Mouse (Mus musculus) neural tube, embryonic 13.5 days (tissue): ENCODE results near the gene Acta1. TPM values are rescaled to one million over a fixed set of nuclear protein-coding genes. Genes with fewer than 3 reads are reported as not detected.

Experiments
- ATAC-seq: fragments of 200-750 bp; cut with Nextera tagmentation; 2 replicates; pipeline ENCODE4 v1.8.0; 2017; ENCODE audit warnings: low read depth, mild to moderate bottlenecking, moderate TSS enrichment, moderate library complexity
- H3K27ac ChIP-seq: fragments of 300-500 bp; sonication (generic); replicated peaks from 2 replicates; pipeline ENCODE4 v1.5.1; 2015; ENCODE audit warnings: moderate library complexity, mild to moderate bottlenecking, inconsistent platforms
- H3K27me3 ChIP-seq: fragments of 300-500 bp; sonication (generic); 2 replicates; pipeline ENCODE4 v1.6.1; 2015; ENCODE audit warnings: mild to moderate bottlenecking, inconsistent platforms
- H3K36me3 ChIP-seq: fragments of 300-500 bp; sonication (generic); 2 replicates; pipeline ENCODE4 v1.6.1; 2015; ENCODE audit warnings: mild to moderate bottlenecking, inconsistent platforms
- H3K4me1 ChIP-seq: fragments of 300-500 bp; sonication (generic); replicated peaks from 2 replicates; pipeline ENCODE4 v1.6.1; 2015; ENCODE audit warnings: inconsistent platforms
- H3K4me2 ChIP-seq: fragments of 300-500 bp; sonication (generic); 2 replicates; pipeline ENCODE4 v1.6.1; 2015; ENCODE audit warnings: inconsistent platforms, mild to moderate bottlenecking, moderate library complexity
- H3K4me3 ChIP-seq: fragments of 300-500 bp; sonication (generic); 2 replicates; pipeline ENCODE4 v1.5.1; 2015; ENCODE audit warnings: mild to moderate bottlenecking, inconsistent platforms
- H3K9ac ChIP-seq: fragments of 300-500 bp; sonication (generic); 2 replicates; pipeline ENCODE4 v1.6.1; 2015; ENCODE audit warnings: moderate library complexity, mild to moderate bottlenecking, inconsistent platforms
- H3K9me3 ChIP-seq: fragments of 300-500 bp; sonication (generic); 2 replicates; pipeline ENCODE4 v1.6.1; 2016; ENCODE audit warnings: inconsistent platforms
- WGBS: fragments of 180-500 bp; shearing (Covaris S2); methylation state at CpG from one replicate; pipeline ENCODE4 v1.1.7; 2015; 5-methylcytosine and 5-hydroxymethylcytosine counted together
- polyA plus RNA-seq: library from polyadenylated mRNA; unstranded; fragments of >200 nt; fragmentation: Nextera tagmentation; extraction: Ambion mirVana; gene quantifications from 2 replicates; pipeline ENCODE4 v1.2.1, GENCODE M21; 2015

The Acta1 gene
- polyA plus RNA-seq, 1 experiment from 2014 or later: 26.0 TPM

DNA sequence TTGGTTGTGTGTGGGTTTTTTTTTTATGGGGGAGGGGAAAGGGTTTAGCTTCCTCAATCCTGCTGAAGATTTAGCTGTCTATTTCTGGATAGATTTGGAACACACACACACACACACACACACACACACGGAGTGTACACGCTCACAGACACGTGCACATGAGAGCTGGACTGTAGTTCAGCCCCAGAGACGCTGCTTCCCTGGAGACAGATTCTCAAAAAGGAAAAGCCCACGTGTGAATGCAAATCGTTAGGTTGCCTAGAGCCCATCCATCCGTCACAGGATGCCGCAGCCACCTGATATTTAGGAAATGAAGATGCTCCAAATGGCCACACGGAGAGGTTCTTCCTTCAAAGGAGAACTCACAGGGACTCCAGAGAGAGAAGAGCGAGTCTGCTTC is 14.3 kb downstream of the Acta1 start:
- WGBS: 65% methylated on average over 10 of the region's 10 CpGs
- H3K27ac ChIP-seq: no peak overlapping the region
- no peak for ATAC-seq
- H3K4me2 ChIP-seq: no peak overlapping the region
- no peak overlapping the region for H3K4me3 ChIP-seq
- H3K36me3 ChIP-seq: no peaks in the 10 kb centered on the region
- peaks cover 26% of the 10 kb centered on the region for H3K4me1 ChIP-seq
- no peaks in the 10 kb centered on the region for H3K9me3 ChIP-seq
- H3K27me3 ChIP-seq: peaks cover 15% of the 10 kb centered on the region
- no peak overlapping the region for H3K9ac ChIP-seq

DNA sequence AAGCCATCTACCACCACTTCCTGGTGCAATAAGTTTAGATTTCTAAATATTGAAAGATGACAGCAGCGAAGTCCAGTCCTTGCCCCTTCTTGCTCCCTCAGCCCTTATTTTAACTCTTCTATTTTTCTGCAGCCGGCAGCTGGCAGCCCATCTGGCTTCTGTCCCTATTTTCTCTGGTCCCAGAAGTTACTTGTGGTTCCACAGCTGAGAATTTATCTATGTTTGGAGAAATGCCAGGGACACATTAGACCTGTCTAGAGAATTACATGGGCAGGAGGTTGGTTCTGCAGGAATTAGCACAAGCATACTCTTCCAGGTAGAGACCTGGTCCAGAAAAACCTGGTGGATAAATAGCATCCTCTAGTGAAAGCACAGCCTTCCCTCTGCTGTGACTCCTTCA is 16.7 kb downstream of the Acta1 start:
- no peak overlapping the region for H3K4me3 ChIP-seq
- no peak for ATAC-seq
- H3K9ac ChIP-seq: no peak overlapping the region
- 67% methylated on average over 2 of the region's 2 CpGs for WGBS
- no peaks in the 10 kb centered on the region for H3K9me3 ChIP-seq
- no peak overlapping the region for H3K4me2 ChIP-seq
- 0 out of 2 replicates have a peak, but pooled peaks cover 10% of the 10 kb centered on the region for H3K4me1 ChIP-seq
- no peaks in the 10 kb centered on the region for H3K27me3 ChIP-seq
- H3K36me3 ChIP-seq: no peaks in the 10 kb centered on the region
- H3K27ac ChIP-seq: no peak overlapping the region

DNA sequence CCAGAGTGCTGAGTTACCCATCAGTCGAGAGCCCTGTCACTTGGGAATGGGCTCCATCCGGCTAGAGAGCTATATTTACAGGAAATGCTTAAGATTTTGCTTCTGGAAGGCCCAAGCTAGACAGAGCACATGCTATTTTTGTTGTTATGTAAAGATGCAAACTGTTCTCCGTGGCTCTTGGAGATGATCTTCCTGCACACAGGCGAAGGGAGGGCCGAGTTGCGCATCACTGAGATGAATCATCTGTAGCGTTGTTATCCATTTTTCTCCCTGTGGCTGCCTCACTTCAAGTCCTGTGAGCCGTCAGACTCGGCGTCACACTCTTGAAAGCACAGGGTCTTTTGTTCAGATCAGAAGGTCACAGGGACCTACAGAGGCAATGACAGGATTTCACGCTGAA is 20.2 kb downstream of the Acta1 start:
- Histone ChIP-seq H3K4me3 (no peak overlapping the region), H3K27me3 (no peaks in the 10 kb centered on the region), H3K4me2 (no peak overlapping the region), H3K9ac (no peak overlapping the region), H3K4me1 (0 out of 2 replicates have a peak, but pooled peaks cover 5% of the 10 kb centered on the region), H3K27ac (no peak overlapping the region), H3K9me3 (no peaks in the 10 kb centered on the region), H3K36me3 (no peaks in the 10 kb centered on the region)
- ATAC-seq: no peak
- 80% methylated on average over 11 of the region's 11 CpGs for WGBS

DNA sequence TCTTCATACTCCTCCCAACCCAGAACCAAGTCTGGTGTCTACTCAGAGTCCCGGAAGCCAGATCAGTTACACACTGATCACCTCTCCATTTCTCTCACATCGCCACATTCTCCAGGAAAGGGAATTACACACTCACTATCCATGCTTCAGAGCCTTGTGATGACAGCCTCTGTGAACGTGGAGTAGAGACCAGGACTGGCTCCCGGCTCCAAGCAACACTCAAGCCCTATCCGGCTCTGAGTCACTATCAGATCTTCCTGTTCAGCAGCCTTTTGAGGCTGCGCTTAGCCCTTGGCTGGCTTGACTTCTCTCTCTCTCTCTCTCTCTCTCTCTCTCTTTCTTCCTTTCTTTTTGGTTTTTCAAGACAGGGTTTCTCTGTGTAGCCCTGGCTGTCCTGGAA is 21.2 kb downstream of the Acta1 start:
- 86% methylated on average over 6 of the region's 6 CpGs for WGBS
- Histone ChIP-seq H3K9ac (no peak overlapping the region), H3K27ac (no peak overlapping the region), H3K4me2 (no peak overlapping the region), H3K4me1 (0 out of 2 replicates have a peak, but pooled peaks cover 1% of the 10 kb centered on the region), H3K4me3 (no peak overlapping the region), H3K9me3 (no peaks in the 10 kb centered on the region), H3K27me3 (no peaks in the 10 kb centered on the region), H3K36me3 (no peaks in the 10 kb centered on the region)
- ATAC-seq: no peak

DNA sequence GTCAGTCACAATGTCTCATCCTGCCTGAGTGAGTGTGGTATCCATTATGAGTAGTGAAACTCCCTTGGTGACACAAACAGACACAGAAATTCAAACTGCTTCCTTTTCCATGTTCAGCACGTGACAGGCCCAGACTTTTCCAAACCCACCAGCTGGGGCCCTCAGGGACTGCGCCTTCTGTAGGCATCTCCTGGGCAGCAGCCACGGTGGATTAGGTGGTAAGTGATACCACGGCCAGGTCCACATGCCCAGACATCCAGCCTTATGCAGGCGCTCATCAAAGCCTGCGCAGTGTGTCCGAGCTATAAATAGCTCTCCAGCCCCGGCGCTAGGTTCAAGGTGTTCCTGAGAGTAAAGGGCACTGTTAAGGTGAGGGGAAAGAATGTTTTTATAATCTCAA is 22.5 kb downstream of the Acta1 start:
- ATAC-seq: no peak
- Histone ChIP-seq H3K4me2 (no peak overlapping the region), H3K4me1 (no peaks in the 10 kb centered on the region), H3K27ac (no peak overlapping the region), H3K9ac (no peak overlapping the region), H3K27me3 (no peaks in the 10 kb centered on the region), H3K4me3 (no peak overlapping the region), H3K36me3 (no peaks in the 10 kb centered on the region), H3K9me3 (no peaks in the 10 kb centered on the region)
- WGBS: 74% methylated on average over 9 of the region's 9 CpGs

DNA sequence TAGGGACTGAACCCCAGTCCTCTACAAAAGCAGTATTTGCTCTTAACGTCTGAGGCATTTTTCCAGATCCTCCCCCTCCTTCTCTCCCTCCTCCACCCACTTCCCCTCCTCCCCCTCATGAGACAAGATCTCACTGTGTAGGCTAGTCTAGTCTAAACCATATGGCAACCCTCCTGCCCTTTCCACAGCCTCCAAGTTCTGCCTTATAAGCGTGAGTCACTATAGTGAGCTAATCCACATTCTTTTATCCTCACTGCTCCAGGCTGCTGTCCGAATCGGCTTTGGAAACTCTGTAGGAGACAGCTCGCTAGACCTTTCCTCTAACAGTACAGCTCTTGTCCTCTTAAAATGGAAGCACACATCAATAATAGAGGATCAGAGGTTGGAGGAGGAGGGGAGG is 27.6 kb downstream of the Acta1 start:
- no peak for ATAC-seq
- Histone ChIP-seq H3K9ac (no peak overlapping the region), H3K4me3 (no peak overlapping the region), H3K27ac (no peak overlapping the region), H3K27me3 (peaks cover 28% of the 10 kb centered on the region), H3K4me2 (no peak overlapping the region), H3K4me1 (peaks cover 5% of the 10 kb centered on the region; the same call in 1 of the 2 replicates), H3K9me3 (no peaks in the 10 kb centered on the region), H3K36me3 (no peaks in the 10 kb centered on the region)
- 37% methylated on average over 5 of the region's 5 CpGs for WGBS

DNA sequence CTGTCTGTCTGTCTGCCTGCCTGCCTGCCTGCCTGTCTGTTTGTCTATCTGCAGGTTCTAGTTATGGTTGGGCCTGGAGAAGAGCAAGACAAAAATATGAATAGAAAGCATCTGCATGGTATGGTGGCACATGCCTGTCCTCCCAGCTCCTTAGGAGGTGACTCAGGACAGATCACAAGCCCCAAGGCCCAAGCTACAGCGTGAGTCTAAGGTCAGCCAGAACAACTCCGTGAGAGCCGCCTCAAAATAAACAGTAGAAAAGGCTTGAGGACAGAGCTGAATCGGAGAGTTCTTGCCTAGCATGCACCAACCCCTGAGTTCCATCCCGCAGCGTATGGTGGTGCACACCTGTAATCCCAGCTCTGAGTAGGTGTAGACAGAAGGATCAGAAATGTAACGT is 28.8 kb downstream of the Acta1 start:
- no peak overlapping the region for H3K4me3 ChIP-seq
- WGBS: 85% methylated on average over 7 of the region's 7 CpGs
- no peaks in the 10 kb centered on the region for H3K36me3 ChIP-seq
- ATAC-seq: no peak
- peaks cover 37% of the 10 kb centered on the region for H3K27me3 ChIP-seq
- peaks cover 5% of the 10 kb centered on the region; the same call in 1 of the 2 replicates for H3K4me1 ChIP-seq
- no peak overlapping the region for H3K27ac ChIP-seq
- no peak overlapping the region for H3K9ac ChIP-seq
- H3K9me3 ChIP-seq: no peaks in the 10 kb centered on the region
- H3K4me2 ChIP-seq: no peak overlapping the region

DNA sequence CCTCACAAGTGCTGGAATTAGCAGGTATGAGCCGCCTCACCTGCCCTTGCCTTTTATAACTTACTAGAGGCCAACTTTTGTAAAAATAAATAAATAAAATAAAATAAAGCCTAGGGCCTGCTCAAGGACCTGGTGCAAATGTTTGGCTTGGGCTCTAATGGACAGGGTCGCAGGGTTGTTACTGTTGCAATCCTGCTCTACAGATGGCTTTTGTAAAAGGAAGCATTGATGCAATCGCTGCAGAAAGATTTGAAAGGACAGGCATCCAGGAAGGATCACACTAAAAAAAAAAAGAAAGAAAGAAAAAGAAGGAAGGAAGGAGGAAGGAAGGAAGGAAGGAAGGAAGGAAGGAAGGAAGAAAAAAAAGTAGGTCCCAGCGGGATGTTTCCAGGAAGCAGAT is 34.2 kb downstream of the Acta1 start:
- Histone ChIP-seq H3K4me2 (peak overlapping the region; percentile 89), H3K27ac (0 out of 2 replicates have a peak overlapping the region, but pooled peaks have one; percentile 90), H3K4me1 (peaks cover 17% of the 10 kb centered on the region), H3K4me3 (peak overlapping the region; percentile 88), H3K36me3 (no peaks in the 10 kb centered on the region), H3K27me3 (peaks cover 44% of the 10 kb centered on the region), H3K9ac (peak overlapping the region; percentile 88; the same call in 1 of the 2 replicates), H3K9me3 (no peaks in the 10 kb centered on the region)
- WGBS: 77% methylated on average over 4 of the region's 4 CpGs
- no peak for ATAC-seq

DNA sequence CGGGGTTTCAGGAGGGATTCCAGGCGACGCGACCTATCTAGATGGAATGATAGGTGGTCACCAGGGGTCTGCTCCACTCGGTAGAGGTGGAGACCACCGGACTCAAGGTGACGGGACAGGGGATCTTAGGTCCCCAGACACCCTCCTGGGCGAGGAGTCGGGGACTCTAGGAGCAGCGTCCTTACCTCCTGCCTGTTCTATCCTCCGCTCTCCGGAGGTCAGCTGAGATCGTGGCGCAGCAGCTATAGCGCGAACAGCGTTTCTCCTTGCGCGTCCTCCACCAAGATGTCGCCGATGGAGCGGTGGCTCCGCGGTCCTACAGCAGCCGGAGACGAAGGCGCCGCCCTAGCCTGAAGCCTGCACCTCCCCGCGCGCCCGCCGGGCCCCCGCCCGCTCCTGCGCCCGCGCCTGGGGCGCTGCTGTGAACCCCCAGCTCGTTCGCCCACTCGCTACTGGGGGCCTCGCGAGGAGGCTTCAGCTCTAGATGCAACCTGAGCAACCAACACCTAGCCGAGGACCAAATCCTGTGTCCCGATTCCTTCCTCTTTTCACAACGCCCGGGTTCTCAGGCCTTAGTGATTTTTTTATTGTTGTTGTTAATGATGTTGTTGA is 34.8 kb downstream of the Acta1 start, which contains the start of gene Ccsap:
Gene Ccsap (minus strand): TSS at position 562 of the 612 bp plus-strand sequence.
- peaks cover 17% of the 10 kb centered on the region for H3K4me1 ChIP-seq
- peak within 1 kb of the TSS; percentile 89 for H3K4me2 ChIP-seq
- peaks cover 41% of the 10 kb centered on the region for H3K27me3 ChIP-seq
- WGBS: 2% methylated on average over 48 of the region's 48 CpGs
- peak within 1 kb of the TSS; percentile 88 for H3K9ac ChIP-seq
- H3K27ac ChIP-seq: peak within 1 kb of the TSS; percentile 90
- peak within 1 kb of the TSS; percentile 88 for H3K4me3 ChIP-seq
- no peaks in the 10 kb centered on the region for H3K36me3 ChIP-seq
- H3K9me3 ChIP-seq: no peaks in the 10 kb centered on the region
- peak; percentile 80; the same call in 1 of the 2 replicates for ATAC-seq

DNA sequence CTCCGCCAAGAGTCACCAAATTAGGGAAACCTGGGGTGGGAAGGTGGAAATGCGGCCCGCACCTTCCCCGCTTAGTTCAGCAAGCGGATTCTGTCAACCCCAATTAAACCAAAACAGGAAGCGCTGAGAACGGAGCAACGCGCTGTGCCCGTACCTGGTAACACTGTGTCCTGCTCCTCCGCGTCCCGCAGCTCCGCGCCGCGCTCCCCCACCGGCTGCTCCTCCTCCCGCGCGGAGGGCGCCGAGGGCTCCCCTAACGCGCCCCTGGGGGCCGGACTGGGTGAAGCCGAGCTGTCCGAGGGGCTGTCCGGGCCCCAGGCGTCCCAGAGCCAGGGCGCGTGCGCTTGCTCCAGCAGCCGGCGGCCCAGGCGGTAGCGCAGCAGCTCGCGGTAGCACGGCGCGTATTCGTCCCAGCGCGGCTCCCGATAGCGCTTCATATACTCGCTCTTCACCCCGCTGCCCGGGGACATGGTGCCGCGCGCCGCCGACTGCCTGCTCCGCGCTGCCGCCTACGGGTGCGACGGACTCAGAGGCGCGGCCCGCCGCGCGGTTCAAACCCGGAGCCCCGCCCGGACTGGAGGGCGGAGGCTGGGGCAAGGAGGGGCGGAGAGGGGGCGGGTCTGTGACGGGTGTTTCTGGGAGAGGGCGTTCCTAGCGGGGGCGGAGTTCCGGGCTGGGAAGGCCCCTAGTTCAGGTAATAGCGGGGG is 35.5 kb downstream of the Acta1 start:
- no peaks in the 10 kb centered on the region for H3K9me3 ChIP-seq
- peak overlapping the region; percentile 88 for H3K4me3 ChIP-seq
- peaks cover 15% of the 10 kb centered on the region for H3K4me1 ChIP-seq
- H3K27ac ChIP-seq: peak overlapping the region; percentile 90
- H3K27me3 ChIP-seq: peaks cover 36% of the 10 kb centered on the region
- ATAC-seq: peak; percentile 95
- H3K4me2 ChIP-seq: peak overlapping the region; percentile 89
- WGBS: under 1% methylated on average over 78 of the region's 79 CpGs
- H3K9ac ChIP-seq: peak overlapping the region; percentile 88
- no peaks in the 10 kb centered on the region for H3K36me3 ChIP-seq

DNA sequence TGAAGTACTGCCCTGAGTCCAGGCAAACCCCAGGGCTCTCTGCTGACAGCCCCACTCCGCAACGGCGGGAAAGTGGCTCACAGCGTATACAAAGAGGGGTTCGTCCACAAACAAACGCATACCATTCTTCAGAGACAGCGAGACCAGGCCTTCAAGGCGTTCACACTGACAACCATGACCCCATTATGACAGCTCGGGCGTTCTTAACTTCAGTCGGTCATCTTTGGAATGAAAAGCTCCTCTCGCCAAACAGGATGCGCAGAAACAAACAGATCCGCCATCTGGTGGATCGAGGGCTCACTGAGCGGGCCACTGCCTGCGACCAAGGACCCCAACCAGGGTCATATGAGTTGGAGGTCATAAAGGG is 36.0 kb downstream of the Acta1 start:
- under 1% methylated on average over 17 of the region's 17 CpGs for WGBS
- Histone ChIP-seq H3K4me2 (peak overlapping the region; percentile 89), H3K27me3 (peaks cover 31% of the 10 kb centered on the region), H3K27ac (peak overlapping the region; percentile 90; the same call in 1 of the 2 replicates), H3K9me3 (no peaks in the 10 kb centered on the region), H3K36me3 (no peaks in the 10 kb centered on the region), H3K4me1 (peaks cover 12% of the 10 kb centered on the region), H3K4me3 (peak overlapping the region; percentile 88), H3K9ac (peak overlapping the region; percentile 88)
- peak; percentile 16 for ATAC-seq

DNA sequence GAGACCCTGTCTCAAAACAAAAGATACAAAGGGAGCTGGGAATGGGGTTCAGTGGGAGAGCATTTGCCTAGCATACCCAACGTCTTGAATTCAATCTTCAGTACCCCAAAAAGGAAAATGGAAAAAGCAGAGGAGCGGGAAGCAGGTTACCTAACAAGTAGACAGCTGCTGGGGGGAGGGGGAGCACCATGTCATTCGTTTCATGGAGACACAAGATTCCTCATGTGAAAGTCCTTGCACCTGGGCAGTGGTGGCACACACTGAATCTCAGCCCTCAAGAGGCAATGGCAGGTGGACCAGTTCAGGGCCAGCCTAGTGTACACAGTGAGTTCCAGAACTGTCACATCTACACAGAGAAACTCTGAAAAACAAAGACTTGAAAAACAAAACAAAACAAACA is 37.2 kb downstream of the Acta1 start:
- Histone ChIP-seq H3K27ac (no peak overlapping the region), H3K27me3 (peaks cover 19% of the 10 kb centered on the region), H3K9me3 (no peaks in the 10 kb centered on the region), H3K9ac (no peak overlapping the region), H3K4me1 (peaks cover 12% of the 10 kb centered on the region), H3K4me2 (peak overlapping the region; percentile 89), H3K4me3 (no peak overlapping the region), H3K36me3 (no peaks in the 10 kb centered on the region)
- ATAC-seq: no peak
- WGBS: 70% methylated on average over 3 of the region's 3 CpGs
